Mouse (Mus musculus) liver, adult 2 months (tissue): Measurements from ENCODE around the gene Casc4. TPM values are rescaled to one million over a fixed set of nuclear protein-coding genes. Genes with fewer than 3 reads are reported as not detected.
A peak's percentile ranks its signal among the peaks of the same experiment; 100 is the strongest.

Experiments
- DNase-seq: peaks from one replicate; pipeline ENCODE4 v3.0.0-alpha.2; 2011; ENCODE audit warnings: low read depth, low spot score; ENCODE audit errors: extremely low read depth
- H3K27ac ChIP-seq: fragments of 200-500 bp; replicated peaks from 2 replicates; pipeline ENCODE4 v1.5.1; 2012; ENCODE audit warnings: low read depth, mild to moderate bottlenecking, control low read depth, inconsistent platforms, low read length; ENCODE audit not compliant: insufficient read depth
- H3K27me3 ChIP-seq: fragments of 200-500 bp; 2 replicates; pipeline ENCODE4 v1.6.1; 2012; ENCODE audit warnings: mild to moderate bottlenecking, moderate library complexity, low read length, inconsistent platforms; ENCODE audit not compliant: control insufficient read depth, insufficient read depth
- H3K36me3 ChIP-seq: fragments of 200-500 bp; 2 replicates; pipeline ENCODE4 v1.6.1; 2012; ENCODE audit warnings: low read length, inconsistent platforms; ENCODE audit not compliant: control insufficient read depth, insufficient read depth
- H3K4me1 ChIP-seq: fragments of 200-500 bp; 2 replicates; pipeline ENCODE4 v1.6.1; 2011; ENCODE audit warnings: low read length; ENCODE audit not compliant: control insufficient read depth, insufficient read depth
- H3K4me3 ChIP-seq: fragments of 200-500 bp; 2 replicates; pipeline ENCODE4 v1.5.1; 2011; ENCODE audit warnings: low read depth, mild to moderate bottlenecking, control low read depth, low read length, moderate library complexity; ENCODE audit not compliant: insufficient read depth
- H3K79me2 ChIP-seq: fragments of 200-500 bp; 2 replicates; pipeline ENCODE4 v1.6.1; 2012; ENCODE audit warnings: inconsistent platforms, mild to moderate bottlenecking, low read length, moderate library complexity; ENCODE audit not compliant: control insufficient read depth, insufficient read depth
- H3K9ac ChIP-seq: fragments of 200-500 bp; 2 replicates; pipeline ENCODE4 v1.6.1; 2012; ENCODE audit warnings: low read depth, mild to moderate bottlenecking, control low read depth, inconsistent platforms, low read length
- CTCF ChIP-seq: fragments of 200-500 bp; IDR thresholded peaks from 2 replicates; pipeline ENCODE4 v1.5.1; 2011; ENCODE audit warnings: low read depth, low read length, control low read depth
- POLR2A ChIP-seq: fragments of 200-500 bp; IDR thresholded peaks from 2 replicates; pipeline ENCODE4 v1.6.1; 2011; ENCODE audit warnings: low read length, control low read depth; ENCODE audit not compliant: insufficient read depth; ENCODE audit errors: extremely low read depth
- WGBS: fragments of 180-500 bp; shearing (Covaris S2); methylation state at CpG from one replicate; pipeline ENCODE4 v1.1.7; 2018; 5-methylcytosine and 5-hydroxymethylcytosine counted together
- polyA plus RNA-seq: library from polyadenylated mRNA; depleted of rRNA; stranded (reverse); fragments of >200 nt; gene quantifications from 2 replicates; pipeline ENCODE4 v1.2.3, GENCODE M21; 2012; rRNA removed
- total RNA-seq: library from RNA; depleted of rRNA; stranded (reverse); fragments of >200 nt; gene quantifications from 2 replicates; pipeline ENCODE4 v1.2.3, GENCODE M21; 2014; rRNA removed

Casc4 gene
- total and polyA plus RNA-seq, 2 experiments = 0.61 to 5.1 TPM

GRCm38 (mm10) chr2:121956224-121957018, 89.7 kb downstream of the Casc4 start:
- TF ChIP-seq CTCF = no peak
- peak; percentile 77 for TF ChIP-seq POLR2A
- Histone ChIP-seq H3K36me3 (peaks cover 3% of the 10 kb centered on the region; the same call in 1 of the 2 replicates), H3K9ac (peak overlapping the region; percentile 86), H3K79me2 (peaks cover 3% of the 10 kb centered on the region; the same call in 1 of the 2 replicates), H3K27ac (peak overlapping the region; percentile 88), H3K4me1 (peaks cover 10% of the 10 kb centered on the region; the same call in 1 of the 2 replicates), H3K27me3 (no peaks in the 10 kb centered on the region), H3K4me3 (peak overlapping the region; percentile 66)
- WGBS = under 1% methylated on average over 47 of the region's 47 CpGs
- DNase-seq = peak; percentile 76

- H3K79me2 ChIP-seq = peaks cover 3% of the 10 kb centered on the region; the same call in 1 of the 2 replicates
- TF ChIP-seq CTCF (no peak), POLR2A (no peak)
- H3K4me1 ChIP-seq = peaks cover 10% of the 10 kb centered on the region; the same call in 1 of the 2 replicates
- H3K27ac ChIP-seq = no peak overlapping the region
- H3K4me3 ChIP-seq = peak overlapping the region; percentile 66
- no peak overlapping the region for H3K9ac ChIP-seq
- WGBS = 3% methylated on average over 8 of the region's 8 CpGs
- peak; percentile 30 for DNase-seq
- H3K36me3 ChIP-seq = peaks cover 3% of the 10 kb centered on the region; the same call in 1 of the 2 replicates
- no peaks in the 10 kb centered on the region for H3K27me3 ChIP-seq
Observed at GRCm38 (mm10) chr2:121957216-121957792, 90.5 kb downstream of the Casc4 start.

Other genes with a start within 250 kb of the Casc4 start
- 0.27 TPM in 1 of 2 replicates, not detected in the other for gene Frmd5, start 59.9 kb upstream of the Casc4 start, total RNA-seq
- gene Frmd5, start 59.9 kb upstream of the Casc4 start, polyA plus RNA-seq = 0.12 TPM in 1 of 2 replicates, not detected in the other
- 14.3 and 14.9 TPM in 2 replicates for gene Ctdspl2, start 89.0 kb downstream of the Casc4 start, total RNA-seq
- gene Ctdspl2, start 89.0 kb downstream of the Casc4 start, polyA plus RNA-seq = 1.6 TPM in 2 replicates
- gene Mageb3, start 89.1 kb downstream of the Casc4 start, total RNA-seq = 0.07 TPM in 1 of 2 replicates, not detected in the other
- not detected in 2 replicates for gene Mageb3, start 89.1 kb downstream of the Casc4 start, polyA plus RNA-seq
- gene Eif3j1, start 161.6 kb downstream of the Casc4 start, total RNA-seq = 18.7 and 20.0 TPM in 2 replicates
- gene Eif3j1, start 161.6 kb downstream of the Casc4 start, polyA plus RNA-seq = 3.8 and 4.8 TPM in 2 replicates